Mouse (Mus musculus) cerebellum, adult 18-20 months (tissue): ENCODE measurements around the gene Cadps2.
A peak's percentile ranks its signal among the peaks of the same experiment; 100 is the strongest.

Experiments used
- DNase-seq, 2 experiments: peaks; one replicate each; pipeline ENCODE4 v3.0.0; 2021

Cadps2 gene

DNA sequence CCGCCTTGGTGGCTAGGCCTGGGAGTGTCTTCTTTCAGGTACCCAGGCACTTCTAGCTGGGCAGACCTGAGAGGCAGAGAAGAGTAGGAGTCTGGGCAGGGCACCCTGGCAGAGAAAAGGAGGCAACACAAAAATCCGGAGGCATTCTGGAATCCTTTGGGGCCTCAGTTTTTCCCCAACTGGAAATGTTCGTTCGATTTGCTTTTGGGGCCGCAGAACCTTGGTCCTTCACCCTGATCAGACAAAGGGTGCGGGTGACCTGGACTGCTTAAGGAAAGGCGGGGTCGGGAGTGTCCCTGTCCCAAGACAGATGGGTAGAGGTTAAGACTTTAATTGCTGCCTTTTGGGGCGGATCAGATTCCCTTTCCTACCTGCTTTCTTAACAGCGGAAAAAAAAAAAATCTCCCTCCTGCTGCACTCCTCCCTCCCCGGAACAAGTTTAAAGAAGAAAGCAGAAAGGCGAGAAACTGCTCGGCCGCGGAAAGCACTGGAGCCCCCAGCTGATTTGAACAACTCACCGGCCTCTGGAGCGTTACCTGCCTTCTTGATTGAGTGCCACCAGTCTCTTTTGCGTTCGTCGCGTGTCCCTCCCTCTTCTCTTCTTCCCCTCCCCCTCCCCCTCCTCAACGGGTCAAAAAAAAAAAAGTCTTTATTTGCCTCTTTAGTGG lies 588.8 kb downstream of the Cadps2 start:
- DNase-seq: no peak

DNA sequence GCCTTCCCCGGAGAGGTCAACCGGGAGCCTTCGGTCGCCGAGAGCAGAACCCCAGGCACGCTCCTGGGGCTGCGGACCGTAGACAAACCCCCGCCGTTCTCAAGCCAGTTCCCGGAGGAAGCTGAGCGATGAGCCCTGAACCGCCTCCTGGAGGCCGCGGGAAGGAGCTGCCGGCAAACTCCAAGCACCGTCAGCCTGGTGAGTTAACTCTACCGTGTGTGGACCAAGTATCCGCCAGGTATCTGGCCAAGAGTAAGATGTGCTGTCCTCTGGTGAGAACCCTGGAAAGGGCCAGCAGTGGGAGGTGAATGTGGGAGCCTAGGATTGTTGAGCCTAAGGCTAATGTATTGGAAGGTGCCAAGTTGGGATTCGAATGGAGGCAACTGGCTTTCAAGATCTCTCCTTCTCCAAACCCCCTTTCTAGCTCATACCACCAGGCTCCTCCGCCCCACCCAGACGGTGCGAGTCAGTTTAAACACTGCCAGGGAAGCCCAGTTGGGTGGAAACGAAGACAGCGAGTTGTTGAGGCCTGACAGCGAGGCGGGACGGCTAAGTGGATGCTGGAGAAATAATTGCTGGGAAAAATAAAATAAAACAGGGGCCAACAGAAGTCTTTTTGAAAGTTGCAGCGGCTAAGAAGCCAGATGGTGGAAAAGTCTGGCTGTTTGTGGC lies 589.5 kb downstream of the Cadps2 start:
- DNase-seq: no peak

DNA sequence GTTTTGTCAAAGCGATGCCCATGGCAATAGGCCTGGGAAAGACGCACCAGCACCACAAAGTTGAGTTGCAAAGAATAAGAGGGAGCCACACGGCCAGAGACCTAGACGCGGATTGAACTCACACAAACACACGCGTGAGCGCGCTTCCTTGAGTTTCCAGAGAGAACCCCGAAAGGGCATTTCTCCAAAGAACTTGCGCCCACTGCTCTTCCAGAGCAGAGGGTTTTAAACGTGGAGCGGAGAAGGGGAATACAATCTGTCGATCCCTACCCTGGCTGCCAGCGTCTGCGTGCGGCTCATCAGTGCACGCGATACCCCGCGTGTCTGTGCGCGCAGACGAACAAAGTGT lies 590.2 kb downstream of the Cadps2 start:
- peak in 1 of 2 experiments; percentile 32 for DNase-seq

DNA sequence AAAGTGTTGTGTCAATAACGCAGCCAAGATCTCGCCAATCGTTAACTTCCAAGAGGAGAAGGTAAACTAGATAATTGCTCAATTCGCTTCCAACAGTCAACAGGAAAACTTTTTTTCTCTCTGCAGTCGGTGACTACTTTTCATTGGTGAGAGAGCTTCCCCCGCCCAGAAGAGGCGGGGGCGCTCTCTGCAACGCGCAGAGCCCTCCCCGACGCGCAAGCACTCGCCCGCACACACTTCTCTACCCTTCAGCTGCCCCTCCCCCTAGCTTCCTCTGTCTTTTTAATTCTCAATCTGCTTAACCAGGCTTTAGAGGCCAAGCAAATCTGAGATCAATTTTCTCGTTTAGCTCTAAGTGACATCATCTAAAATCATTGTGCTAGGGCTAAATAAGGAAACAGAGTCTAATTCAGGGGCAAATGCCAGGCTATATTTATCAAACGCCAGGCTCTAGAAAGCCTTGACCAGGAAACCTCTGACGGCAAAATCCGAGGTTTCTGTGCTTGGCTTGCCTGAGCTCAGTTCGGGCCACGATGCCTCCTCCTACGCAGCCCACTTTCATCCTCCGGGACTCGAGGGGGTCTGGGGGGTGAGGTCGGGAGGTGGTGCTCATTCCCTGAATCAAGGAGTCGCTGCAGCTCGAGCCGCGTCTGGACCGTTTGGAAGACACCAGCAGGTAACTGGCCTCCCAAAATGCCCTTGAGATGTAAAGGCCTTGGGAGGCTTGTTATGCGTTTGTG lies 590.7 kb downstream of the Cadps2 start, which contains the start of gene Fezf1:
TSS of gene Fezf1 (minus strand) at position 50 of the 740 bp plus-strand sequence.
- no peak for DNase-seq

DNA sequence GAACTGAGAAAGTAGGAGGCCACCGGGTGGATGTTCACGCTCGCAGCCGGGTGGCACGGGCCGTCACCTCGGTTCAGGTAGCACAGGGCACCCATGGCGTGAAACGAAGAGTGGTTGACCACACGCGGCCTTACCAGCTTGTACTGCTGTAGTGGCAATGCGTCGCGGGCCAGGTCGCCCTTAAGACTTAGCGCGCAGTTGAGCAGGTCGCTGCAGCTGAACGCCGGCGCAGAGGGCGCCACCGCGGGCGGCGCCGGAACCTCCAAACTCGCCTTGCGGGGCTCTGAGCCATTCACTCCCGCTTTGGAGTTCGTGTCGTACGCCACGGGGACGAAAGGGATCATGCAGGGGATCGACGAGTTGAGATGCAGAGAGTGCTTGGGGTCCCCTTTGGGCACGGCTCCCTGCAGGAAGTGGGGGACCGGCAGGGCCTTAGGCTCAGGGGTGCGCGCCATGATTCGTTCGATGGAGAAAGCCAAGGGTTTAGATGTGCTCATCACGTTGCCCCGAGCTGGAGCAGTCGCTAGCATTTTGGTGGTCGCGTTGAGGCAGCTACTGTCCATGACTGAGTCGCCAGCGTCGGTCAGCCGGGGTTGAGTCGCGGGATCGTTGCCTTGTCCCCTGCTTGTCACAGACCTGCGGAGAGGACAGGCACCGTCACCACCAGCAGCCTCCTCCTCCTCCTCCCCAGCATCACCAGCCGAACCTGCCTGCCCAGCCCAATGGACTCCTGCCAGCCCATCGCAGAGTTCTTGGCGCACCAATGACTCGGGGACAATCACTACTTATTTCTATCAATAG lies 591.5 kb downstream of the Cadps2 start:
- no peak for DNase-seq

GRCm38 (mm10) chr6:23246790-23247511 lies 592.3 kb downstream of the Cadps2 start:
- DNase-seq: no peak

DNA sequence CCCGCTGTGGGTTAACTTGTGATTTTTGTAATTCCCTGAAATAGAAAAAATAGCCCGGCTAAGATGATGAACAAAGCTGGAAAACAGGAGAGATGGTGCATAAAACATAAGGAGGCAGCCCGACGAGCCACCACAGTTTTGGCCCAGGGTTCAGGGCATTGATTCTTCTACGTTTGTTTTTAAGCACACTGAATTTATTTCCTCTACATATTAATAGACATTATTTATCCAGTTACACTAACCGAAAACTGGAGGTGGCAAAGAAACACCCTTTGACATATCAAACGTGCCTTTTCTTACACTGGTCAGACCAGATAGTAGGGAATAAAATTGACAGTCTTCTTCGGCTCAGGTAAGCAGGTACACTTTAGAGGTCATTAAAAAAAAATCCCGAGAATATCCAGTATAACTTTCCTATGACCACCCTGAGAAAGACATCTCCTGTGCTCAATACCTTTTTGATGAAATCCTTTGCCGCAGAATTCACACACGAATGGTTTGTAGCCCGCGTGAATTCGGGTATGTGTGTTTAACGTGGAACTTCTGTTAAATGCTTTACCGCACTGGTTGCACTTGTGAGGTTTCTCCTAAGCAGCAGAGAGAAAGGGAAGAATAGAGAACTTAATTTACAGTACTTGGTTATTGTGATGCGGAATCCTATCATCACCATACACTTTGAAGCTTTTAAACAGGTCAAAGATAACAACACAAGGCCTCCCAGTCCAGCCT lies 593.0 kb downstream of the Cadps2 start:
- no peak for DNase-seq

DNA sequence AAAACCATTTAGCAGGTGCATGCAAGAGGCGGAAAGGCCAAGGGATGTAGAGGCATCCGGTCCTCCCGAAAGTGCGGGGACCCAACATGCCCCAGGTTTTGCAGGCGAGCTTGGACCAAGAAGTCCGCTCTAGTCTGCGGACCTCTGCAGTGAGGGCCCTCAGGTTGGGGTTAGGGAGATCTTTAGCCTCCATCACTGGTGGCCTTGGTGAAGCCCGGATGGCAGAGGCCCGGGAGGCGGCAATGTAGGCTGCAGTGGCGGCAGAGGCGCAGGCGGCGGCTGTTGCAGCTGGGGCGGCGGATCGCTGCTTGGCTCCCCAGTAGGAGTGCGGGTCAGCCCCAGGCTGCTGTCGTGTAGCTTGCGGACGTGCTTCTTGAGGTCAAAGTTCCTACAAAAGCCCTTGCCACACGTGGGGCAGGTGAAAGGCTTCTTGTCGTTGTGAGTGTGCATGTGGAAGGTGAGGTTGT lies 593.6 kb downstream of the Cadps2 start:
- DNase-seq: no peak

DNA sequence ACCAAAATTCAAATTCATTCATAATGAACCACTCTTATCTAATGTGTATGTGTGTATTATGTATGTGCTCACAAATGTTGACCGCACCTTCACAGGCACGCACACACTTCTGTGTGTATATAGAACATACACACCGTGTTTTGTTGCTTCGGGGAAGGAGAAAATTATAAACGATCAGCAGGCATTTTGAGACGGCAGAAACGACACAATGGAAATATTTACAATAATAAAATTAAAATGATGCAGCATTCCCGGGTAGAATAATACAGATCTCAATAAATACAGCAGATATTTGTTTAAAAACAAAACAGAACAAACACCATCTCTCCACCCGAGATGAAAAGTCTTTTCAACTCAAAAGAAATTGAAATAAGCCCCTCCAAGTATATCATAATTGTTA lies 594.1 kb downstream of the Cadps2 start:
- no peak for DNase-seq

DNA sequence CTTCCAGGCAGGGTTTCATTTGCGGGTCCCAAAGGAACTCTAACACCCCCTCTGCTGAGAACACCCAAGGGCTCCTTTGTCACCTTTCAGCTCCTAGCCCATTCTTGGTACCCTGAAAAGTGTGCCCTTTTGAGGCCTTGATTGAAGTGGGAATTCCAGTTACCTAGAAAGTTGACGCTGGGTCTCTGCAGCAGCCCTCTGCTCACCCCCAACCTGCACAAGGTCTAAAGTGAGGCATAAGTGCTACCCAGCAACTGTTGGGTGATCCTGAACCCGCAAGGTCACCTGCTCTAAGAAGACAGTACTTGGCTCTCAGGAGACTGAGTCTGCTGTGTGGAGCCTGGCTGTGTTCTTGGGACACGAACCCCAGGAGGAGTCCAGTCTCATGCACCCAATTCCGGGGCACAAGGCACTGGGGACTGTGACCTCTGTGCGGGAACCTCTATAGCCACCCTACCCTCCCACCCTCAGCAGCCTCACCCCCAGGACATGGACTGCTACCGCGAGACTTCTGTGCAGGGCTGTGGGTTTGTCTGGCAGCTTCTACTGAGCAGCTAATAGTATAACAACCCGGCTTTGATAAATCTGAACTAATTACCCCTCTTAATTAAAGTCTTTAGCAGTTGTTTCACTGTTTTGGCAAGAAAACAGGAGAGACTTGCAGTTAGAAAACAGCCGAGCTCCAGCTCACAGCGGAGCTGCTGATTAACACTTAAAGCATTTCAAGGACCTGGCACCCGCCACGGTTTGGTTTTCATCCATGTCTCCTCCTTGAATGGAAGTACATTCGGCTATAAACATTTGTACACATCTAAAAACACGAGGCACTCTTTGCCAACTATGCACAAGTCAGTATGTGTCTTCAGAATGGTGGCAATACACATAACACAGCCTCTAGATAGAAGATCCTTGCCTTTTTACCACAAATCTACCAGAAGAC lies 595.1 kb downstream of the Cadps2 start:
- no peak for DNase-seq
